Mouse (Mus musculus): ENCODE results near the gene Acvr2b. TPM values are rescaled to one million over a fixed set of nuclear protein-coding genes. Genes with fewer than 3 reads are reported as not detected.

Acvr2b gene
- total and polyA plus RNA-seq, 2 experiments from 2014 or later: 6.6 TPM

DNA sequence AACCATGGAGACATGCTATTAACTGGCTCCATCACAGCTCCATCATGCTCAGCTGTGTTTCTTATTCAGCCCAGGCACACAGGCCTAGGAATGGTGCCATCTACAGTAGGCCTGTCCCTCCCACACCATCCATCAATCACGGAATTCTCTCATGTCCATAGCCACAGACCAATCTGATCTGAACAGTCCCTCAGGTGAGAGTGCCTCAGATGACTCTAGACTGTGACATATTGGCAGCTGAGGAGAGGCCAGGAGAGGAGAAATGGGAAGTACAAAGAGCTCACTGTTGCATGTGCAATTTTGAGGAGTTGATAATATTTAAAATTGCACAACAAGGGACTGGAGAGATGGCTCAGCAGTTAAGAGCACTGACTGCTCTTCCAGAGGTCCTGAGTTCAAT lies 7.1 kb upstream of the Acvr2b start:
- TF ChIP-seq EP300 (IDR thresholded peaks at IDR 0.05; ENCODE audit: low read depth) (no peak), CTCF (IDR thresholded peaks at IDR 0.05; ENCODE audit: low read depth) (no peak)
- no peak overlapping the region for H3K4me2 ChIP-seq (ENCODE audit: low read depth, low read length)
- no peaks in the 10 kb centered on the region for H3K9me3 ChIP-seq (replicated peaks; ENCODE audit: control insufficient read depth, low read length)
- ATAC-seq (ENCODE audit: insufficient read depth, low read depth): no peak
- no peak overlapping the region for H3K9ac ChIP-seq (replicated peaks; ENCODE audit: low read depth, low read length)
- H3K27ac ChIP-seq (ENCODE audit: low read depth): no peak overlapping the region
- no peaks in the 10 kb centered on the region for H3K36me3 ChIP-seq (replicated peaks; ENCODE audit: control insufficient read depth, insufficient read depth, low read length)
- no peak for DNase-seq (ENCODE audit: low spot score)
- WGBS: 67% methylated on average over 1 of the region's 1 CpGs
- H3K27me3 ChIP-seq (ENCODE audit: control insufficient read depth, insufficient read depth, low read length): no peaks in the 10 kb centered on the region
- H3K4me3 ChIP-seq (ENCODE audit: low read depth, low read length): no peak overlapping the region
- no peaks in the 10 kb centered on the region for H3K4me1 ChIP-seq (ENCODE audit: control insufficient read depth, insufficient read depth)

DNA sequence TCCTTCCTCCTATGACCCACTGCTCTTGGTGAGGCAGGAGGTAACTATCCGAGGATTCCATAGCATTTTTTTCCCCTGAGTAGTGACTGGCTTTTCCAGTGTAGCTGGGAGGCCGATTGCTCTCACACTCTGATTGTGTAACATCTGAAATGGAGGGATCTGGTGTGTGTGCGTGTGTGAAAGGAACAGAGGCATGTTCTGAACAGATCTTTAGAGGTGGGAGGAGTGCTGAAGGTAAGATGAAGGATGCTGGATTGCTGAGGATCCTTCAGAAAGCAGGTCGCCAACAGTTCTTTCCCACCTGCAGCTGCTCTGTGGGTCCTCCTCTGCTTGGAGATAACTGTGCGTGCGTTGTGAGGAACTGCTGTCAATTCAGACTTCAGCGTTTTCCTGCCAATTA lies 567 bp upstream of the Acvr2b start:
- Histone ChIP-seq H3K27ac (ENCODE audit: low read depth) (0 out of 2 replicates have a peak overlapping the region, but pooled peaks have one; percentile 4), H3K9me3 (replicated peaks; ENCODE audit: control insufficient read depth, low read length) (no peaks in the 10 kb centered on the region), H3K4me2 (ENCODE audit: low read depth, low read length) (peak overlapping the region; percentile 97), H3K27me3 (ENCODE audit: control insufficient read depth, insufficient read depth, low read length) (no peaks in the 10 kb centered on the region), H3K4me3 (ENCODE audit: low read depth, low read length) (peak overlapping the region; percentile 83), H3K36me3 (replicated peaks; ENCODE audit: control insufficient read depth, insufficient read depth, low read length) (no peaks in the 10 kb centered on the region), H3K9ac (replicated peaks; ENCODE audit: low read depth, low read length) (peak overlapping the region; percentile 21; the same call in 1 of the 2 replicates), H3K4me1 (ENCODE audit: control insufficient read depth, insufficient read depth) (peaks cover 9% of the 10 kb centered on the region; the same call in 1 of the 2 replicates)
- 0 out of 2 replicates have a peak, but pooled peaks have one; percentile 0 for ATAC-seq (ENCODE audit: insufficient read depth, low read depth)
- no peak for DNase-seq (ENCODE audit: low spot score)
- WGBS: 2% methylated on average over 7 of the region's 7 CpGs
- TF ChIP-seq CTCF (IDR thresholded peaks at IDR 0.05; ENCODE audit: low read depth): no peak
- no peak for TF ChIP-seq EP300 (IDR thresholded peaks at IDR 0.05; ENCODE audit: low read depth)

DNA sequence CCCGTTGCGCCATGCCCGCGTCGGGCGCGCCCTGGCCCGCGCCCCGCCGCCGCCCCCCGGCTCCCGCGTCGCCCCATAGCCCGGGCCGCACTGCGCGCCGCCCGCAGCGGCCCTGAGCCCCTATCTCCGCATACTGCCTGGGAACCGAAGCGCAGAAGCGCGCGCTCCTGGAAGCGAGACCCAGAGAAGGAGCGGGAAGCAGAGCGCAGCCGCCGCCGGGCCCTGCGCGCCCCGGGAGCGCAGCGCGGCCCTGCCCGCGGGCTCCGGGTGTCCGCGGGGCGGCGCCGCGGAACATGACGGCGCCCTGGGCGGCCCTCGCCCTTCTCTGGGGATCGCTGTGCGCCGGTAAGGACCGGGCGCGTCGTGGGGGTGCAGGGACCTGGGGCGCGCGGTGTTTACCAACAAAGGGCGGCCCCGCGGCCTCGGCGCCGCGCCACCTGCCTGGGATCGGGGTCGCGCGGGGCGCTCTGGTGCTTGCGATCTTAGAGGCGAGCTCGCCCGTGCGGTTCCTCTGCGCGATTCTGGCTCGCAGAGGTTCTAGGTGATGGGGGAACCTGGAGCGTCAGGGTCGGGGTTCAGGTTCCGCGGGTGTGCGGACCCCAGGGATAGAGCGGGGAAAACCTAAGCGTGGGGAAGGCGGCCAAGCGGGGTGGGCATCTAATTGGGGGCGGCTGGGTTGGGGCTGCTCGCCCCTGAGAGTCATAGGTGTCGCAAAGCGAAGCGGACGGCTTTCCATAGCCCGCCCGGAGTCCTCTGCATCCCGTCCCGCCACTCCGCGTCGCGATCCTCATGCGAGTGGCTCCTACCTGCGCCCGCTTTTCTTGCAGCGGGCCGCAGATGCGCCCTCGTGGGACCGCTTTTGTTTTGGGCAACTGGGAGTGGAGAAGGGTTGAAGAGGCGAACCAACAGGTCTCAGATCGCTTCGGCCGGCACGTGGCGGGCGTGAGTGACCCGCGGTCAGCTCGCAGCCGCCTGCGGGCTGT lies 626 bp downstream of the Acvr2b start:
- TF ChIP-seq CTCF (IDR thresholded peaks at IDR 0.05; ENCODE audit: low read depth) (no peak), EP300 (IDR thresholded peaks at IDR 0.05; ENCODE audit: low read depth) (no peak)
- under 1% methylated on average over 94 of the region's 127 CpGs for WGBS
- peak; percentile 57 for ATAC-seq (ENCODE audit: insufficient read depth, low read depth)

DNA sequence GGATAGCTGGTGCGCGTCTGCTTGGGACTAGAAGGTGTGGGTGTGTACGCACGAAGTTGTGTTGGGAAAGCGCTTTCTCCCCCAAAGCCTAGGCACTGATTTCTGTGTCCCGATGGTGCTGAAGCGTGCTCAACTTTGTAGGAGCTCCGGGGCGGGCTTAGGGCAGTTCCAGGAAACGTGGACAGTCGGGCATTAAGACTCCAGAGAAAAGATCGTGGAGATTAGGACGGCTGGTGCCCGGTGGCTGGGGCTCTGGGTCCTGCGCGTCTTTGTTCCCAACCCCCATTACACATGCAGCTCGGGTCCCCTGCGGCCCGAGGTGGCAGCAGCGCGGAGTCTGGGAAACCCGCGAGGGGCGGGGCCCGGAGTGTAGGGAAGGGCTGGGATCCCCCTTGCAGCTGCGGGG lies 1.3 kb downstream of the Acvr2b start:
- peak overlapping the region; percentile 83 for H3K4me3 ChIP-seq (ENCODE audit: low read depth, low read length)
- H3K9me3 ChIP-seq (replicated peaks; ENCODE audit: control insufficient read depth, low read length): no peaks in the 10 kb centered on the region
- DNase-seq (ENCODE audit: low spot score) (peak; percentile 32), ATAC-seq (ENCODE audit: insufficient read depth, low read depth) (no peak)
- peak overlapping the region; percentile 97 for H3K4me2 ChIP-seq (ENCODE audit: low read depth, low read length)
- no peak for TF ChIP-seq EP300 (IDR thresholded peaks at IDR 0.05; ENCODE audit: low read depth)
- no peak for TF ChIP-seq CTCF (IDR thresholded peaks at IDR 0.05; ENCODE audit: low read depth)
- no peaks in the 10 kb centered on the region for H3K27me3 ChIP-seq (ENCODE audit: control insufficient read depth, insufficient read depth, low read length)
- under 1% methylated on average over 26 of the region's 26 CpGs for WGBS
- no peaks in the 10 kb centered on the region for H3K36me3 ChIP-seq (replicated peaks; ENCODE audit: control insufficient read depth, insufficient read depth, low read length)
- peak overlapping the region; percentile 91 for H3K9ac ChIP-seq (replicated peaks; ENCODE audit: low read depth, low read length)
- no peak overlapping the region for H3K27ac ChIP-seq (ENCODE audit: low read depth)
- H3K4me1 ChIP-seq (ENCODE audit: control insufficient read depth, insufficient read depth): peaks cover 13% of the 10 kb centered on the region; the same call in 1 of the 2 replicates

More for the DNA sequence above, 626 bp downstream of the Acvr2b start:
- Histone ChIP-seq H3K4me1 (ENCODE audit: control insufficient read depth, insufficient read depth) (peaks cover 9% of the 10 kb centered on the region; the same call in 1 of the 2 replicates), H3K4me2 (ENCODE audit: low read depth, low read length) (peak overlapping the region; percentile 97), H3K27me3 (ENCODE audit: control insufficient read depth, insufficient read depth, low read length) (no peaks in the 10 kb centered on the region), H3K36me3 (replicated peaks; ENCODE audit: control insufficient read depth, insufficient read depth, low read length) (no peaks in the 10 kb centered on the region), H3K9ac (replicated peaks; ENCODE audit: low read depth, low read length) (peak overlapping the region; percentile 91), H3K9me3 (replicated peaks; ENCODE audit: control insufficient read depth, low read length) (no peaks in the 10 kb centered on the region), H3K4me3 (ENCODE audit: low read depth, low read length) (peak overlapping the region; percentile 83), H3K27ac (ENCODE audit: low read depth) (peak overlapping the region; percentile 95)
- peak; percentile 26 for DNase-seq (ENCODE audit: low spot score)

DNA sequence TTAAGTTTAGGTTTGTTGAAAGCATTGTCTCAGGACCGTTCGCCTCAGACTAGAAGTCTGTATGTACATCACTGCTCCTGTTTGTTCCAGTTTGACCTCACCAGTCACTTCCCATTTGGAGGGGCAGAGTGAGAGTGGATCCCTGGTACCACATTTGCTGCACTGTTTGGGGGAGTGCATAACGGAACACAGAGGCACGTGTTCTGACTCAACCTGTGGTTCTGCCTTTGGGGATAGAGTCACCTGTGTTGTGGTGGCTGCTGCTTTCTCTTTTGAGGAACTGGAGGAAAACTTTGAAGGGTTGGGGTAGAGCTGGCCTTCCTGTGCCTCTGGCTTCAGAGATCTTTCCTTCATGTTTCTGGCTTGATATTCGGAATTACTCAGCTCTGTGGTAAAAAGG lies 2.2 kb downstream of the Acvr2b start:
- no peaks in the 10 kb centered on the region for H3K27me3 ChIP-seq (ENCODE audit: control insufficient read depth, insufficient read depth, low read length)
- peak overlapping the region; percentile 97; the same call in 1 of the 2 replicates for H3K4me2 ChIP-seq (ENCODE audit: low read depth, low read length)
- no peak overlapping the region for H3K9ac ChIP-seq (replicated peaks; ENCODE audit: low read depth, low read length)
- TF ChIP-seq CTCF (IDR thresholded peaks at IDR 0.05; ENCODE audit: low read depth) (no peak), EP300 (IDR thresholded peaks at IDR 0.05; ENCODE audit: low read depth) (no peak)
- peaks cover 16% of the 10 kb centered on the region for H3K4me1 ChIP-seq (ENCODE audit: control insufficient read depth, insufficient read depth)
- no peak for DNase-seq (ENCODE audit: low spot score)
- no peaks in the 10 kb centered on the region for H3K36me3 ChIP-seq (replicated peaks; ENCODE audit: control insufficient read depth, insufficient read depth, low read length)
- no peak for ATAC-seq (ENCODE audit: insufficient read depth, low read depth)
- H3K27ac ChIP-seq (ENCODE audit: low read depth): no peak overlapping the region
- H3K4me3 ChIP-seq (ENCODE audit: low read depth, low read length): 0 out of 2 replicates have a peak overlapping the region, but pooled peaks have one; percentile 83
- WGBS: 85% methylated on average over 5 of the region's 5 CpGs
- no peaks in the 10 kb centered on the region for H3K9me3 ChIP-seq (replicated peaks; ENCODE audit: control insufficient read depth, low read length)

Data from heart, postnatal 0 days (tissue).